Mouse (Mus musculus) ES-E14 (cell line): Measurements from ENCODE around the gene Vwf. TPM values are rescaled to one million over a fixed set of nuclear protein-coding genes. Genes with fewer than 3 reads are reported as not detected.
A peak's percentile ranks its signal among the peaks of the same experiment; 100 is the strongest.

Experiments used
- DNase-seq: peaks from one replicate; pipeline ENCODE4 v3.0.0-alpha.2; 2013; ENCODE audit warnings: low read depth, low spot score
- H3K27ac ChIP-seq: 2 replicates; pipeline ENCODE4 v1.5.1; 2012; ENCODE audit warnings: low read depth, mild to moderate bottlenecking, low read length, moderate library complexity, mixed read lengths; ENCODE audit not compliant: poor library complexity, insufficient read depth, severe bottlenecking
- H3K36me3 ChIP-seq: 2 replicates; pipeline ENCODE4 v1.6.1; 2012; ENCODE audit warnings: mild to moderate bottlenecking, low read length, moderate library complexity, mixed read lengths; ENCODE audit not compliant: control insufficient read depth, poor library complexity, insufficient read depth, severe bottlenecking
- H3K4me1 ChIP-seq, 2 experiments: fragments of 150-350 bp in 1 of 2; sonication (generic) in 1 of 2; 2 replicates each; pipeline ENCODE4 v1.6.1; 2012; ENCODE audit warnings: low read length in 2 of 2, mild to moderate bottlenecking in 1 of 2, mixed read lengths in 1 of 2; ENCODE audit not compliant: control insufficient read depth in 2 of 2, insufficient read depth in 2 of 2, poor library complexity in 1 of 2
- H3K4me3 ChIP-seq, 2 experiments: fragments of 150-350 bp in 1 of 2; sonication (generic) in 1 of 2; 2 replicates each; pipeline ENCODE4 v1.5.1; 2012; ENCODE audit warnings: low read length in 2 of 2, low read depth in 1 of 2, mild to moderate bottlenecking in 1 of 2, mixed read lengths in 1 of 2; ENCODE audit not compliant: insufficient read depth in 1 of 2, poor library complexity in 1 of 2, severe bottlenecking in 1 of 2
- H3K9ac ChIP-seq: 2 replicates; pipeline ENCODE4 v1.6.1; 2012; ENCODE audit warnings: low read depth, mild to moderate bottlenecking, low read length, mixed read lengths; ENCODE audit not compliant: poor library complexity, insufficient read depth, severe bottlenecking
- H3K9me3 ChIP-seq: fragments of 150-350 bp; sonication (generic); 2 replicates; pipeline ENCODE4 v1.6.1; 2012; ENCODE audit warnings: low read depth, mild to moderate bottlenecking, low read length; ENCODE audit not compliant: control insufficient read depth, insufficient read depth
- CHD2 ChIP-seq: IDR thresholded peaks from 2 replicates; pipeline ENCODE4 v1.6.1; 2014; ENCODE audit warnings: mild to moderate bottlenecking, low read depth, low read length, inconsistent platforms
- HCFC1 ChIP-seq: IDR thresholded peaks from 2 replicates; pipeline ENCODE4 v1.6.1; 2012; ENCODE audit warnings: low read length, inconsistent platforms, borderline replicate concordance; ENCODE audit not compliant: insufficient read depth
- MAFK ChIP-seq: IDR thresholded peaks from 2 replicates; pipeline ENCODE4 v1.6.1; 2014; ENCODE audit warnings: mild to moderate bottlenecking, low read depth, low read length, inconsistent platforms; ENCODE audit not compliant: insufficient read depth
- ZC3H11A ChIP-seq: IDR thresholded peaks from 2 replicates; pipeline ENCODE4 v1.6.1; 2012; ENCODE audit warnings: low read depth, mild to moderate bottlenecking, inconsistent platforms, low read length, borderline replicate concordance
- ZNF384 ChIP-seq: IDR thresholded peaks from 2 replicates; pipeline ENCODE4 v1.6.1; 2012; ENCODE audit warnings: low read depth, low read length, inconsistent platforms
- in situ Hi-C, 2 experiments: fragments of 600-800 bp; cut with MboI; formaldehyde crosslinking; loops; one replicate each; pipeline ENCODE4 v1.15.1; 2025; ENCODE audit warnings: low sequenced_read_pairs in 2 of 2, inconsistent platforms in 1 of 2; ENCODE audit not compliant: unreplicated experiment in 2 of 2
- total RNA-seq: library from RNA; depleted of rRNA; stranded (reverse); fragments of 300-350 nt; gene quantifications from 2 replicates; pipeline ENCODE4 v1.2.3, GENCODE M21; 2012

Gene Vwf
- total RNA-seq, 1 experiment: 3.0 TPM

GRCm38 (mm10) chr6:125600669-125601068 is 54.1 kb downstream of the Vwf start:
- Histone ChIP-seq H3K27ac (no peak overlapping the region), H3K9me3 (no peaks in the 10 kb centered on the region), H3K36me3 (no peaks in the 10 kb centered on the region), H3K9ac (no peak overlapping the region), H3K4me1 (peaks cover 2 to 15% of the 10 kb centered on the region in 2 experiments; a peak in 3 of 4 replicates), H3K4me3 (no peak overlapping the region)
- TF ChIP-seq MAFK (no peak), ZNF384 (no peak), ZC3H11A (no peak), CHD2 (no peak), HCFC1 (no peak)
- no peak for DNase-seq
- in situ Hi-C loops: loop anchor here (5.0 to 10.0 kb wide), 4 partner anchors 98 to 238 kb away; no protein-coding TSS in a partner anchor

- Histone ChIP-seq H3K27ac (no peak overlapping the region), H3K9me3 (no peaks in the 10 kb centered on the region), H3K4me1 (peaks cover 2 to 15% of the 10 kb centered on the region in 2 experiments; a peak in 3 of 4 replicates), H3K4me3 (no peak overlapping the region), H3K36me3 (no peaks in the 10 kb centered on the region), H3K9ac (no peak overlapping the region)
- TF ChIP-seq HCFC1: no peak
- TF ChIP-seq CHD2: no peak
- no peak for TF ChIP-seq ZNF384
- no peak for TF ChIP-seq ZC3H11A
- no peak for TF ChIP-seq MAFK
- in situ Hi-C loops: loop anchor here (5.0 to 10.0 kb wide), 4 partner anchors 99 to 239 kb away; no protein-coding TSS in a partner anchor
- no peak for DNase-seq
Observed at GRCm38 (mm10) chr6:125601190-125601589, 54.6 kb downstream of the Vwf start.

- no peak for DNase-seq
- peaks cover 2 to 15% of the 10 kb centered on the region in 2 experiments; a peak in 3 of 4 replicates for H3K4me1 ChIP-seq
- no peak overlapping the region for H3K27ac ChIP-seq
- H3K36me3 ChIP-seq: no peaks in the 10 kb centered on the region
- H3K4me3 ChIP-seq: no peak overlapping the region
- TF ChIP-seq ZNF384 (no peak), HCFC1 (no peak), ZC3H11A (no peak), CHD2 (no peak), MAFK (no peak)
- H3K9ac ChIP-seq: no peak overlapping the region
- in situ Hi-C loops: loop anchor here (5.0 to 10.0 kb wide), 4 partner anchors 99 to 239 kb away; no protein-coding TSS in a partner anchor
- no peaks in the 10 kb centered on the region for H3K9me3 ChIP-seq
Observed at GRCm38 (mm10) chr6:125601748-125602147, 55.2 kb downstream of the Vwf start.

- H3K9ac ChIP-seq: no peak overlapping the region
- in situ Hi-C loops: loop anchor here (5.0 to 10.0 kb wide), 4 partner anchors 100 to 240 kb away; no protein-coding TSS in a partner anchor
- no peaks in the 10 kb centered on the region for H3K36me3 ChIP-seq
- H3K27ac ChIP-seq: no peak overlapping the region
- no peak overlapping the region for H3K4me3 ChIP-seq
- TF ChIP-seq CHD2: no peak
- TF ChIP-seq HCFC1: no peak
- TF ChIP-seq ZNF384: no peak
- TF ChIP-seq MAFK: no peak
- TF ChIP-seq ZC3H11A: no peak
- no peak for DNase-seq
- no peaks in the 10 kb centered on the region for H3K9me3 ChIP-seq
- peaks cover 2 to 15% of the 10 kb centered on the region in 2 experiments; a peak in 3 of 4 replicates for H3K4me1 ChIP-seq
Observed at GRCm38 (mm10) chr6:125602354-125602753, 55.8 kb downstream of the Vwf start.

- H3K36me3 ChIP-seq: no peaks in the 10 kb centered on the region
- no peak overlapping the region for H3K9ac ChIP-seq
- in situ Hi-C loops: loop anchor here (5.0 to 10.0 kb wide), 4 partner anchors 101 to 241 kb away; no protein-coding TSS in a partner anchor
- no peak overlapping the region for H3K27ac ChIP-seq
- H3K9me3 ChIP-seq: no peaks in the 10 kb centered on the region
- H3K4me1 ChIP-seq: peaks cover 2 to 15% of the 10 kb centered on the region in 2 experiments; a peak in 3 of 4 replicates
- peak; percentile 93 for DNase-seq
- TF ChIP-seq CHD2 (no peak), ZNF384 (0 out of 2 replicates have a peak, but pooled peaks have one; percentile 28), MAFK (no peak), HCFC1 (peak; percentile 65; the same call in 1 of the 2 replicates), ZC3H11A (peak; percentile 90)
- no peak overlapping the region for H3K4me3 ChIP-seq
Observed at GRCm38 (mm10) chr6:125603234-125603633, 56.7 kb downstream of the Vwf start.
